Mouse (Mus musculus) intestine, embryonic 16.5 days (tissue): ENCODE data around the gene Cox7a2l. TPM values are rescaled to one million over a fixed set of nuclear protein-coding genes. Genes with fewer than 3 reads are reported as not detected.

Experiments used
- ATAC-seq: fragments of 200-750 bp; cut with Nextera tagmentation; 2 replicates; pipeline ENCODE4 v1.8.0; 2017; ENCODE audit warnings: moderate TSS enrichment, moderate library complexity
- H3K27ac ChIP-seq: fragments of 300-500 bp; sonication (generic); 2 replicates; pipeline ENCODE4 v1.5.1; 2014; ENCODE audit warnings: mild to moderate bottlenecking, low read length
- H3K27me3 ChIP-seq: fragments of 300-500 bp; sonication (generic); replicated peaks from 2 replicates; pipeline ENCODE4 v1.6.1; 2014; ENCODE audit warnings: low read length, control low read depth, mixed read lengths; ENCODE audit not compliant: control insufficient read depth, insufficient read depth
- H3K36me3 ChIP-seq: fragments of 300-500 bp; sonication (generic); 2 replicates; pipeline ENCODE4 v1.6.1; 2014; ENCODE audit warnings: low read length, control low read depth; ENCODE audit not compliant: control insufficient read depth, insufficient read depth
- H3K4me1 ChIP-seq: fragments of 300-500 bp; sonication (generic); 2 replicates; pipeline ENCODE4 v1.6.1; 2014; ENCODE audit warnings: low read length, control low read depth, mixed read lengths; ENCODE audit not compliant: control insufficient read depth, insufficient read depth
- H3K4me2 ChIP-seq: fragments of 300-500 bp; sonication (generic); 2 replicates; pipeline ENCODE4 v1.6.1; 2014; ENCODE audit warnings: low read depth, low read length, control low read depth
- H3K4me3 ChIP-seq: fragments of 300-500 bp; sonication (generic); 2 replicates; pipeline ENCODE4 v1.5.1; 2014; ENCODE audit warnings: mild to moderate bottlenecking, low read length
- H3K9ac ChIP-seq: fragments of 300-500 bp; sonication (generic); 2 replicates; pipeline ENCODE4 v1.6.1; 2014; ENCODE audit warnings: low read depth, low read length
- H3K9me3 ChIP-seq: fragments of 300-500 bp; sonication (generic); 2 replicates; pipeline ENCODE4 v1.6.1; 2016; ENCODE audit warnings: low read length, control low read depth; ENCODE audit not compliant: control insufficient read depth
- WGBS: fragments of 180-500 bp; shearing (Covaris S2); extraction: QIAGEN DNeasy Blood & Tissue Kit; methylation state at CpG from one replicate; pipeline ENCODE4 v1.1.7; 2014; 5-methylcytosine and 5-hydroxymethylcytosine counted together
- polyA plus RNA-seq: library from polyadenylated mRNA; unstranded; fragments of >200 nt; fragmentation: Nextera tagmentation; extraction: Ambion mirVana; gene quantifications from 2 replicates; pipeline ENCODE4 v1.2.1, GENCODE M21; 2015

Cox7a2l gene
- polyA plus RNA-seq, 1 experiment from 2014 or later, result 189 TPM

- peaks cover 41% of the 10 kb centered on the region for H3K36me3 ChIP-seq
- no peak overlapping the region for H3K9ac ChIP-seq
- no peak overlapping the region for H3K4me2 ChIP-seq
- ATAC-seq, result no peak
- peaks cover 6% of the 10 kb centered on the region; the same call in 1 of the 2 replicates for H3K4me1 ChIP-seq
- H3K27me3 ChIP-seq, result no peaks in the 10 kb centered on the region
- H3K4me3 ChIP-seq, result no peak overlapping the region
- 95% methylated on average over 12 of the region's 12 CpGs for WGBS
- no peak overlapping the region for H3K27ac ChIP-seq
- H3K9me3 ChIP-seq, result no peaks in the 10 kb centered on the region
Observed at GRCm38 (mm10) chr17:83477089-83477488, 40.0 kb downstream of the Cox7a2l start.

DNA sequence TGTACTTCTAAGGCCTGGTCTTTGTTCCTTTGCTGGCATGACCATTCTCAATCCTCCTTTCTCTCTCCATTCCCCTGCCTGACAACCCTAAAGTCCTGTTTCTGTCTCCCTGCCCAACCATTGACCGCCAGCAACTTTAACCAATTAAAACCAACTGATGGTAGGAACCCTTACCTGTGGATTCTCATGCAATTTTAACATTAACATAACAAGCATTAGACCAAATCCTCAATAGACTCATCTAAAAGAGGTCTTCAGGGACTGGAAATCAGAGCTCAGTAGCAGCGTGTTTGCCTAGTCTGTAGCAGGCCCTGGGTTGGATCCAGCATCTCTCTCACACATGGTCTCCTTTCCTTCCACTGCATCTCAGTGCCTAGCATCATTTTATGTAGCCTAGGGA lies 47.5 kb downstream of the Cox7a2l start:
- Histone ChIP-seq H3K36me3 (peaks cover 23% of the 10 kb centered on the region; the same call in 1 of the 2 replicates), H3K27me3 (no peaks in the 10 kb centered on the region), H3K4me3 (no peak overlapping the region), H3K27ac (no peak overlapping the region), H3K4me1 (no peaks in the 10 kb centered on the region), H3K9ac (no peak overlapping the region), H3K4me2 (no peak overlapping the region), H3K9me3 (no peaks in the 10 kb centered on the region)
- no peak for ATAC-seq
- WGBS, result 90% methylated on average over 2 of the region's 2 CpGs

DNA sequence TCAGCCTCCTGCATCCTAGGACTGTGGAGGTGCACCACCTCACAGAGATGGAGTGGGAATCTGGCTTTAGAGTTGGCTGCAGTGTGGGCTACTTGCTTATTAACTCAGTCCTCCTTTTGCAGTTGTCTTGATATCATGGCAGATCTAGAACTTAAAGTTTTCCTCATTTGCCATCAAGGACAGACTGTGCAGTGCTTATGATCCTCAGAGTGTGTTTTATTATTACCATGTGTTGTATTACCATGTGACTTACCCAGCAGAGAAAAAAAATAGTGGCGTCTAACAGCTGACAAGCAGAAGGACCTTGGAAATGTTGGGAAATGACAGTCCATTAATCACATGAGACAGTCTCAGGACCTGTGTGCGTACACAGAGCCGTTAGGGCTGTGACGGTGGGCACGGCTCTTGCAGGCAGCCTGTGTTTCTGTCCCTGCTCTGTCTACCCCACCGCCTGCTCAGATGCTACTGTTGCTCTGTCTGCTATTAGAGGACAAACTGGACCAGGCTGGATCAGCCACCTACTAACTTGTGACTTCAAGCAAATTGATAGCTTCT lies 50.4 kb downstream of the Cox7a2l start:
- WGBS, result 43% methylated on average over 6 of the region's 6 CpGs
- H3K9ac ChIP-seq, result no peak overlapping the region
- no peaks in the 10 kb centered on the region for H3K27me3 ChIP-seq
- peak; percentile 72 for ATAC-seq
- no peak overlapping the region for H3K27ac ChIP-seq
- H3K4me2 ChIP-seq, result no peak overlapping the region
- no peaks in the 10 kb centered on the region for H3K9me3 ChIP-seq
- no peak overlapping the region for H3K4me3 ChIP-seq
- no peaks in the 10 kb centered on the region for H3K4me1 ChIP-seq
- H3K36me3 ChIP-seq, result peaks cover 8% of the 10 kb centered on the region; the same call in 1 of the 2 replicates

DNA sequence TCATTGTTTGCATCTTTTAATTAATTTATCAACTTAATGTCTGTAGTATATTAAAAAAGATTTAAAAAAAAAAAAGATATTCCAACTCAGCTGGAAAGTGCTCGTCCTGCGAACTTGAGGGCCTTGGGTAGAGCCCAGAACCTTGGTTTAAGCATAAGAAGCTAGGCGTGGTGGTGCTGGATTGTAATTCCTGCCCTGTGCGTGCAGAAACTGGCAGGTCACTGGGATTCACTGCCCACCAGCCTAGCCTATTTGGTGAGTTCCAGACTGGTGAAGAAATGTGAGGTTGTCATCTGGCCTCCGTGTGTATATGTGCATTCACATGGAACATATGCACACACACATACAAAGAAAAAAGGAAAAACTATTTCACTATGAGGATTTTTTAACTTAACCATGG lies 51.2 kb downstream of the Cox7a2l start:
- WGBS, result 93% methylated on average over 5 of the region's 5 CpGs
- Histone ChIP-seq H3K4me1 (no peaks in the 10 kb centered on the region), H3K9me3 (no peaks in the 10 kb centered on the region), H3K9ac (no peak overlapping the region), H3K4me3 (no peak overlapping the region), H3K27me3 (no peaks in the 10 kb centered on the region), H3K27ac (no peak overlapping the region), H3K4me2 (no peak overlapping the region), H3K36me3 (peaks cover 11% of the 10 kb centered on the region; the same call in 1 of the 2 replicates)
- ATAC-seq, result no peak

GRCm38 (mm10) chr17:83457271-83457670 lies 59.9 kb downstream of the Cox7a2l start:
- WGBS, result 91% methylated on average over 1 of the region's 1 CpGs
- H3K9ac ChIP-seq, result no peak overlapping the region
- no peaks in the 10 kb centered on the region for H3K27me3 ChIP-seq
- no peaks in the 10 kb centered on the region for H3K4me1 ChIP-seq
- peaks cover 32% of the 10 kb centered on the region for H3K36me3 ChIP-seq
- no peak overlapping the region for H3K4me3 ChIP-seq
- no peak overlapping the region for H3K4me2 ChIP-seq
- ATAC-seq, result no peak
- no peak overlapping the region for H3K27ac ChIP-seq
- H3K9me3 ChIP-seq, result no peaks in the 10 kb centered on the region

DNA sequence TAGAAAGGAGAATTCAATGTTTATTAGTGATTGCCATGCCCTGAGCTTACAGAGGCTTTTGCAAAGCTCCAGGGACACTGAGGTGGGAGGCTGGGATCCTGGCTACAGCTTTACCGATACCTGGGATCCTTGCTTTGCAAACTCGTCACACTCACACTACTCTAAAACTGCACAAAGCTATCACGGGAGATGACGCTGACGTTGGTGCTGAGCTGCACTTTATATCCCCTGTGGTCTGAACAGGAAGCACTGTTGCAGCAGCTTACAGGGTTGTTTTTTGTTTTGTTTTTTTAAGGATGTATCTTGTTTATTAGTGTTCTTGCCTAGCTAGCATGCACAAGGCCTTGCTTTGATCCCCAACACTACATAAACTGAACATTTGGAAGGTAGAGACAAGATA lies 63.5 kb downstream of the Cox7a2l start:
- no peak for ATAC-seq
- Histone ChIP-seq H3K4me3 (no peak overlapping the region), H3K27ac (no peak overlapping the region), H3K27me3 (no peaks in the 10 kb centered on the region), H3K9ac (no peak overlapping the region), H3K4me2 (no peak overlapping the region), H3K9me3 (no peaks in the 10 kb centered on the region), H3K4me1 (no peaks in the 10 kb centered on the region), H3K36me3 (peaks cover 29% of the 10 kb centered on the region)
- WGBS, result 80% methylated on average over 5 of the region's 5 CpGs

GRCm38 (mm10) chr17:83452451-83452850 lies 64.7 kb downstream of the Cox7a2l start:
- H3K4me3 ChIP-seq, result no peak overlapping the region
- peaks cover 26% of the 10 kb centered on the region for H3K36me3 ChIP-seq
- H3K27me3 ChIP-seq, result no peaks in the 10 kb centered on the region
- H3K9me3 ChIP-seq, result no peaks in the 10 kb centered on the region
- ATAC-seq, result no peak
- 91% methylated on average over 8 of the region's 8 CpGs for WGBS
- H3K9ac ChIP-seq, result no peak overlapping the region
- no peaks in the 10 kb centered on the region for H3K4me1 ChIP-seq
- H3K4me2 ChIP-seq, result no peak overlapping the region
- no peak overlapping the region for H3K27ac ChIP-seq

Other genes starting within 250 kb of the Cox7a2l start
- gene Eml4, start 166.4 kb downstream of the Cox7a2l start, polyA plus RNA-seq, result 26.3 and 28.8 TPM in 2 replicates
- not detected in 2 replicates for gene Kcng3, start 114.6 kb upstream of the Cox7a2l start, polyA plus RNA-seq
- 33.2 and 35.0 TPM in 2 replicates for gene Mta3, start 188.8 kb upstream of the Cox7a2l start, polyA plus RNA-seq